Mouse (Mus musculus) layer of hippocampus, adult 18-20 months (tissue): ENCODE measurements at regions not wholly inside any gene's neighbourhood (a gene's known extent, or its start where the extent isn't known, plus 50 kb on each side); places are given as distances from the start of the nearest gene placed in this dataset.

Source experiments
- DNase-seq, 2 experiments: peaks; one replicate each; pipeline ENCODE4 v3.0.0; 2022; ENCODE audit warnings: low spot score in 2 of 2

DNA sequence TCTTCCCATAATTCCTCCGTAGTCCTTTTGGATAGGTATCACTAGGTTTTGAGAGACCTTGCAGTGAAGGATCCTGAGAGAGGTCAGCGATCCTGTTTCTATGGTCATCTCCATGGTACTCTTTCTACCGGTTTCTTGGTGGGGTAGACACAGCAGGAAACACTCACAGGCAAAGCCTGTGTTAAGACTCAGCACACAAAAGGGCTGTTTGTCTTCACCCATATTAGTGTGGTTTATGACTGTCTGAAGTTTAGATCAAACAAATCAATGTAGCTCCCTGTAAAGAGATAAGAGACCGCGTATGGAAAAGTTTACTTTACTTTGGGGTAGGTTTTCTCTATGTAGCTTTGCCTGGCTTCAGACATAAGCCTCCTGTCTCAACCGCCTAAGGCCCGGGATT, 282.5 kb upstream of the Rbms1 start:
- DNase-seq, result no peak

- DNase-seq, result peak in 1 of 2 experiments; percentile 5
Observed at GRCm38 (mm10) chr2:61221676-61222075, 258.7 kb upstream of the Rbms1 start.

GRCm38 (mm10) chr2:61221157-61221556, 258.2 kb upstream of the Rbms1 start:
- no peak for DNase-seq

DNA sequence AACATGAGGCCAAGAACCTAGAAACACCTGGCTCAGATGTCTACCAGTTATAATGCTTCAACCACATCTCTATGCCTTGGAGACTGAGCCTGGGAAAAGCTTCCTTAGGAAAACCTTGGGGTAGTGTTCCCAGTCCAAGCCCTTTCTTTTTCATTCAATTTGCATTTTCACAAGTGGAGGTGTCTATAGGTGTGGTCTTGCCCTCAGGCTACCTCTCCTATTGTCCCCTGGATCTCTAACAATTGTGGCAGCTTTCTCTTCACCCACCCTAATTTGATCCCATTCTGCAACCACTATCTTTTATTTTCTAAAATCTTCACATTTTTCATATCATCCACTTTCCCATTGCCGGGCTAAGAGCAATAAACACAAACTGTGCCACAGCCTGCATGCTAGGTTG, 251.0 kb upstream of the Rbms1 start:
- DNase-seq, result no peak

GRCm38 (mm10) chr2:61201387-61201786, 238.4 kb upstream of the Rbms1 start:
- DNase-seq, result no peak

DNA sequence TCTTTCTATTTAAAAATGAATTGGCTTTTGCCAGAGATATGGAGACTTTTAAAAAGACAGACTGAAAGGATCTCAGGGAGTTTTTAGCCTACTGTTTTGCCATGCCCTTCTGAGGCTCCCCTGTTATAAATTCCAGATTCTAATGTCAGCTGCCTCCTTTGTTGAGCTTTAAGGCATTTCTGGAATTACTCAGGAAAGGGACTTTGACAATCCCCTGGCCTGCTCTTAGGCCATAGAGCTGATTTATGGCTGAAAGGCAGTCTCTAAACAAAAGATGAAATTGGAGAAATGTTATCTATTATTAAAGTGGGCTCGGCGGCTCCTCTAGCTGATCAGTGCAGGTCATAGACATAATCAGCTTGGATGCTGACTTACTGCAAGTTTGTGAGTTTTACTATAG, 231.0 kb upstream of the Rbms1 start:
- no peak for DNase-seq

- no peak for DNase-seq
Observed at GRCm38 (mm10) chr2:61182424-61182979, 219.5 kb upstream of the Rbms1 start.

DNA sequence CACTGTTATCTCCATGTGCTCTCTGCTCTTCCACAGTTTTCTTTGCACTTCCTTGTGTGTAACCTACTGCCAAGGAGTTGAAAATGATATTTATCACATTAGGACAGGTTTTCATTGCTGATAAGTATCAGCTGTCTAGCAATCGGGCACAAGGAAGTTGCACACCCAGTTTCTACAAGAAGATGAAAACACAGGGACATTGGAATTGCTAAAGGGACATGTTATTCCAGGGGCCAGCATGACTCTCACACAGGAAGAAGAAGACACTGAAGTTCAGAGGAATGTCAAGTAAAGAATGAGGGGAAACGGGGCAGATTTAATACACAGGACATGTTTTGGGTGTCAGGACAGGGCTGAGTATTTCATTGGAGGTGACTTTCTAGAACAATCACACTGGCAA, 214.8 kb upstream of the Rbms1 start:
- no peak for DNase-seq

DNA sequence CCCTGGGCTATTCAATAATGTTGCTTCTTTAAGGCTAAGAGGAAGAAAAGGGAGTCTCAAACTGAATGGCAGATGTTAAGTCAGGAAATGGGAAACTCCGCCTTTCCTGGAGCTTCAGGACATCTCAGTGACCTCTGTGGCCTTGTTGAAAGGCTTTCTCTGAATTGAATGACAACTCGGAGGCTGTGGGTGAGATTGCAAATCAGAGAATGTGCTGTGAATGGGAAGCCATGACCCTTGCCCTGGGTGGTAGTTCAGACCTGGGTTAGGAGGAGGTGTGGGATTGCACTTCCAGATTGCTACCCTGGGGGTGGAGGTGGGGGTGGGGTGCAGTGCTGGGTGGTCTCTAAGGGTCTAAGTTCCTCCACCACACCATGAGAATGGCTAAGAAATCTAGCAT, 213.8 kb upstream of the Rbms1 start:
- DNase-seq, result no peak

DNA sequence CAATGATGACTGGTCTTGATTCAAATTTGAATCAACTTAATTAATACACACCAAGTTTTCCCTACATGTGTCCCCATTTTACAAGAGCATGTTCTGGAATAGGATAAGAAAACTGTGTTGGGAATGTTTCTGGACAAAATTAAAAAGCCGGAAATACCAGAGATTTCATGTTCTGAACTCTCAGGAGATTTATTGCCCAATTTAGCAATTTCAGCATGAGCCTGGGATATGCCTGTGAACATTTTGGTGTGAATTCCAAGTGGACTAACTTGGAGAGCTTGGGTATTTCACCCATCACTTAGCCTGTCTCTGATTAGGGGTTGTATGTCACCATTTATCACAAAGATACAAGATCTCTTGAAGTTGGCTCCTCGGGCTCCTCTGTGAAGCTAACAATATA, 210.6 kb upstream of the Rbms1 start:
- DNase-seq, result no peak

DNA sequence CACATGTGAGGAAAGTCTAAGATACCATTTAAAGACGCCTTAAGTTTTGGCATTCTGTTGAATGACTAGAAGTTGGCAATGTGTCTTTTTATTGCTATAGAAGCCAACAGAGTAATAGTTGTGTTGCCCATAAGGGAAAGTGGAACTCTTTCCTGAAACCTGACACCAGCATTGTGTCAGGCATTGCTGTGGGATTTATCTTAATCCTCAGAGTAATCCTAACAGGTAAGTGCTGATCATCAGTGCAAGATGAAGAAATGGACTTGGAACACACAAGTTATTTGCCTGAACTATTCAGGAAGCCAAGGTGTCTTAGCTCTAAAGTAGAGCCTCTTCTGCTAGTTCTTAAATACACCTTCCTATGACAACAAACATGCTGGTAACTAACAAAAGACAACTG, 198.3 kb upstream of the Rbms1 start:
- no peak for DNase-seq

- no peak for DNase-seq
Observed at GRCm38 (mm10) chr2:61159761-61160160, 196.8 kb upstream of the Rbms1 start.

GRCm38 (mm10) chr2:61138998-61139631, 176.1 kb upstream of the Rbms1 start:
- peak in 1 of 2 experiments; percentile 30 for DNase-seq

GRCm38 (mm10) chr2:61138625-61138997, 175.6 kb upstream of the Rbms1 start:
- peak in 1 of 2 experiments; percentile 20 for DNase-seq

- no peak for DNase-seq
Observed at GRCm38 (mm10) chr2:61137378-61137777, 174.4 kb upstream of the Rbms1 start.

GRCm38 (mm10) chr2:61136926-61137325, 173.9 kb upstream of the Rbms1 start:
- DNase-seq, result no peak

DNA sequence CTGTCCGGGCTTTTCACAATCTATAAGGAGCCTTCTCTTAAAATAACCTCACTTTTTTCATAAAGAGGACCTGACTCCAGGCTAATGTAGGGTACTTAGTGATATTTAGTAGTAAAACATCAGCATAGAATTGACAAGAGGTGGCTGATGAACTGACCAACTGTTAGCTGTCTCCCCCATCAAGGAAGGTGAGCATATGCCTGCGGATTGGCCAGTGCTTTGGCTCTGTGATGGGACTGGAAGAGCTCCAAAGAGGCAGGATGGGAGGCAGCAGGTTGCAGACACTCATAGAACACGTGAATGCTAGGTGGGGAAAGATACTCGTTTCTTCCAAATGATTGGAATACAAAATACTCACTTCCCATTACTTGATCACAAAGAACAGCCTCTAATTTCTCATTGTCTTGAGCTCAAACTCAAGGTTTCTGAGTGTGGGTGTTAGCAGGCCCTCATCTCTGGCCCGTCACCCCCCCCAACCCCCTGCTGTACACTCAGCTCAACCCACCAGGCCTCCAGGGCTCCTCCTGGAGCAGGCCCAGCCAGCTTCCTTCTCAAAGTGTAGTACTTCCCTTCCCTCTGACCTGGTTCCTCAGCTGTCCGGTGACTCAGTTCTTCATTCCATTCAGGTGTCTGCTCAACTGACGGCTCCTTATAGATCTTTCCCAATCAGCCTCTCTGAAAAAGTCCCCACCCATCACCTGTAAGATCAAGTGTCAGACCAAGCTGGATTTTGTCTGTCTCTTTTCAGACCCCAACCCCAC, 160.2 kb upstream of the Rbms1 start:
- no peak for DNase-seq

DNA sequence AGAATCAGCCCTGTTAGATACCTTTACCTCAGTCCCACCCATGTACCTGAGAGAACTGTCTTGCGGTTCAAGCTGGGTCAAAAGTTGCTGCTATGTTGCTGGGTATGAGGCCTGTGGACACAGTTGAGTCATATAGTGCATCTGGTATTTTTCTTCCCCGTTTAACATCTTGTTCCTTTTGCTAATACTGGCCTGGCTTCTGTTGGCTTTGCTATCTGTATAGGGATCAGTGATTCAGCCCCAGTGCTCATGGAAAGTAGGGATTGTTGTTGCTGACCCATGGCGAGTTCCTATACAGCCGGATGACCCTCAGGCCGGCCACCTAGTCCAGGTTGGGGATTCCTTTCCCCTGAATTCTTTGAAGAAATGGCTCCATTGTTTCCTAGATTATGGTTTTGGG, 158.3 kb upstream of the Rbms1 start:
- DNase-seq, result no peak

DNA sequence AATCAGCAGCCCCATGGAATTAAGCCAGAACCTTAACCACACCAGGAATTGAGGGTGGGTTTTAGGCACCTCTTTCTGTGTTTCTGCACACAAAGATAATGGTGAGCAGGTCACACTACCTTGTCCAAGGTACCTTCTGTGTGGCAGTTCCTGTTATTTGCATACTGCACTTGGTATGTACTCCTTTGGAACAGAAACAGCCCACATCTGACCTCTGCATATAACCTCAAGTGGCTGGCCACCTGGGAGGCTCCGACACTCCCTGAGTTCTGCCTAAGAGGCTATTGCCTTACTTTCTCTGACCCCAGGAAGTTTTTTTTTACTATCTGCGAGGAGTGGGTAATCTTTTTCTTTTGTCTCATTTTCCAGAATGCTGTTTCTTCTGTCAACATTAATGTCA, 151.6 kb upstream of the Rbms1 start:
- DNase-seq, result no peak

DNA sequence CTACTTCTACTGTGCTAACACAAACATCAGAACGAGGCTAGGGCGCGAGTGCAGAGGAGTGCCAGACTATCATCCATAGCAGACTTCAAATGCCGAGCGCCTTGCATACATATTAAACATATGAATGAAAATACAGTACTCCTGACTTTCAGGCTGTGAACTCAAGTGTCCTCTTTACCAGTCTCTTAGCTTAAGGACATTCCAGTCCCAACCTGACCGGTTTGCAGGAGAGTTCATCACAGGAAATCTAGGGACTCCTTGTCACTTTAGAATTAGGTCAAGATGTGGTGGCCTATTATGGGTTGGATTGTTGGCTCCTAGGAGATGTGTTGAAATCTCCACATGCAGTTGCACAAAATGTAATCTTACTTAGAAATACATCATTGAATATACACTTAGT, 150.9 kb upstream of the Rbms1 start:
- DNase-seq, result no peak

- no peak for DNase-seq
Observed at GRCm38 (mm10) chr2:61110591-61110990, 147.6 kb upstream of the Rbms1 start.

- DNase-seq, result no peak
Observed at GRCm38 (mm10) chr2:61109564-61109963, 146.6 kb upstream of the Rbms1 start.

DNA sequence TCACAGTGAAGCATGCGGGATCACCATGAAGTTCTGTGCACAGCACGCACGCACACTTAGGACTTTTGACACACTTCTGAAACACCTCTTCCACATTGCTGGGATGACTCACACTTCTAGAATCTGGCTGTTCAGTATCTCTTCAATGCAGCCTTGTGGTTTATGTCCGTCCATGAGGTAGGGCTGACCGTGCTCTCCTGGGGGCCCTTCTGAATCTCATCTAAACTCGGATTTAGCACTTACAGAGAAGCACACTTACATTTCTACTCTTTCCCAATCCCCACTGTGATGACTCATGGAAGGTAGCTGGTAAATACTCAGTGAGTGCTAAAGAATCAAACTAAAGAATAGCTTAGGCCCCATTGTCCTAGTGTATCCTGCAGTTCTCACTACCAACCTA, 142.2 kb upstream of the Rbms1 start:
- no peak for DNase-seq
